9 mouse cellular contexts compared by ENCODE assay signal in genomic region chr12:75594404-75594803, GRCm38 (mm10). TPM values are rescaled to one million over a fixed set of nuclear protein-coding genes. Genes with fewer than 3 reads are reported as not detected.
DNase-seq lines count a peak whose midpoint lies in the region; ATAC-seq lines count a peak whose summit lies in the region.
"Had no signal": no experiment of that assay in that cellular context is flagged by ENCODE, and none has a peak within 500 bp of the region (broad histone marks: within the 10 kb centered on the region; RNA-seq: fewer than 3 reads in every experiment).

No protein-coding gene starts in this region.

- H3K9ac ChIP-seq in kidney, embryonic 14.5 days (ENCODE audit: low read depth, low read length), result peak overlapping the region; percentile 19; the same call in 1 of the 2 replicates
- 0 out of 2 replicates have a peak overlapping the region, but pooled peaks have one; percentile 53 for H3K9ac ChIP-seq in embryonic facial prominence, embryonic 13.5 days
- 0 out of 2 replicates have a peak overlapping the region, but pooled peaks have one; percentile 27 for H3K9ac ChIP-seq in intestine, embryonic 14.5 days (ENCODE audit: low read length)
- 0 out of 2 replicates have a peak overlapping the region, but pooled peaks have one; percentile 18 for H3K9ac ChIP-seq in midbrain, embryonic 16.5 days (ENCODE audit: low read depth, low read length)

- no peak for ATAC-seq in kidney, embryonic 14.5 days (ENCODE audit: low FRiP score, low TSS enrichment)
- no peak for ATAC-seq in embryonic facial prominence, embryonic 13.5 days (ENCODE audit: insufficient number of reproducible peaks, insufficient read depth, low FRiP score, low TSS enrichment, low read depth)
- ATAC-seq in intestine, embryonic 14.5 days (replicated peaks; ENCODE audit: low FRiP score, low TSS enrichment, low read depth), result no peak
- no peak for ATAC-seq in midbrain, embryonic 16.5 days
- no peak for ATAC-seq in inflammation-experienced regulatory T-cells, adult 6 months

- H3K4me2 ChIP-seq in kidney, embryonic 14.5 days (replicated peaks; ENCODE audit: low read depth, low read length), result peak overlapping the region; percentile 88
- peak overlapping the region; percentile 85 for H3K4me2 ChIP-seq in embryonic facial prominence, embryonic 13.5 days
- peak overlapping the region; percentile 86 for H3K4me2 ChIP-seq in intestine, embryonic 14.5 days (ENCODE audit: low read length)
- peak overlapping the region; percentile 89 for H3K4me2 ChIP-seq in midbrain, embryonic 16.5 days (ENCODE audit: low read length)

- H3K4me3 ChIP-seq in kidney, embryonic 14.5 days (ENCODE audit: low read length), result peak overlapping the region; percentile 99; the same call in 1 of the 2 replicates
- H3K4me3 ChIP-seq in embryonic facial prominence, embryonic 13.5 days, result peak overlapping the region; percentile 100
- H3K4me3 ChIP-seq in intestine, embryonic 14.5 days (ENCODE audit: low read depth, low read length), result peak overlapping the region; percentile 97
- peak overlapping the region; percentile 100 for H3K4me3 ChIP-seq in midbrain, embryonic 16.5 days (ENCODE audit: low read depth, low read length)

- no peak overlapping the region for H3K27ac ChIP-seq in kidney, embryonic 14.5 days (ENCODE audit: low read depth, low read length)
- H3K27ac ChIP-seq in embryonic facial prominence, embryonic 13.5 days, result no peak overlapping the region
- H3K27ac ChIP-seq in intestine, embryonic 14.5 days (ENCODE audit: low read depth), result no peak overlapping the region
- no peak overlapping the region for H3K27ac ChIP-seq in midbrain, embryonic 16.5 days (ENCODE audit: low read length)

- 42% methylated on average over 5 of the region's 5 CpGs for WGBS in kidney, embryonic 14.5 days
- WGBS in embryonic facial prominence, embryonic 13.5 days, result 47% methylated on average over 5 of the region's 5 CpGs
- WGBS in intestine, embryonic 14.5 days, result 41% methylated on average over 5 of the region's 5 CpGs
- WGBS in midbrain, embryonic 16.5 days, result 41% methylated on average over 5 of the region's 5 CpGs

- peaks cover 30% of the 10 kb centered on the region for H3K36me3 ChIP-seq in kidney, embryonic 14.5 days (ENCODE audit: control insufficient read depth, insufficient read depth, low read length)
- H3K36me3 ChIP-seq in embryonic facial prominence, embryonic 13.5 days, result peaks cover 30% of the 10 kb centered on the region
- H3K36me3 ChIP-seq in intestine, embryonic 14.5 days (ENCODE audit: control insufficient read depth, insufficient read depth, low read length), result peaks cover 26% of the 10 kb centered on the region
- peaks cover 4% of the 10 kb centered on the region; the same call in 1 of the 2 replicates for H3K36me3 ChIP-seq in midbrain, embryonic 16.5 days (ENCODE audit: control insufficient read depth, insufficient read depth, low read length)

- peaks cover 11% of the 10 kb centered on the region for H3K4me1 ChIP-seq in kidney, embryonic 14.5 days (ENCODE audit: control insufficient read depth, insufficient read depth, low read length)
- peaks cover 8% of the 10 kb centered on the region for H3K4me1 ChIP-seq in embryonic facial prominence, embryonic 13.5 days
- peaks cover 11% of the 10 kb centered on the region; the same call in 1 of the 2 replicates for H3K4me1 ChIP-seq in intestine, embryonic 14.5 days (replicated peaks; ENCODE audit: control insufficient read depth, insufficient read depth, low read length)
- peaks cover 16% of the 10 kb centered on the region for H3K4me1 ChIP-seq in midbrain, embryonic 16.5 days (ENCODE audit: control insufficient read depth, insufficient read depth, low read length)

- H3K9me3 ChIP-seq in kidney, embryonic 14.5 days (ENCODE audit: control insufficient read depth, low read length), result no peaks in the 10 kb centered on the region
- H3K9me3 ChIP-seq in embryonic facial prominence, embryonic 13.5 days, result no peaks in the 10 kb centered on the region
- no peaks in the 10 kb centered on the region for H3K9me3 ChIP-seq in intestine, embryonic 14.5 days (ENCODE audit: control insufficient read depth, low read length)
- H3K9me3 ChIP-seq in midbrain, embryonic 16.5 days (replicated peaks; ENCODE audit: control insufficient read depth, low read length, poor library complexity, severe bottlenecking), result no peaks in the 10 kb centered on the region

- no peak for DNase-seq in kidney, adult 18-20 months
- DNase-seq in intestine, embryonic 14.5 days (ENCODE audit: low spot score), result no peak
- DNase-seq in MN1 (ENCODE audit: low spot score), result no peak
- DNase-seq in cerebellum, adult 18-20 months, result no peak
- DNase-seq: spleen, adult 18-20 months had no signal

- no peaks in the 10 kb centered on the region for H3K27me3 ChIP-seq in kidney, embryonic 14.5 days (ENCODE audit: control insufficient read depth, insufficient read depth, low read length)
- no peaks in the 10 kb centered on the region for H3K27me3 ChIP-seq in embryonic facial prominence, embryonic 13.5 days
- no peaks in the 10 kb centered on the region for H3K27me3 ChIP-seq in intestine, embryonic 14.5 days (replicated peaks; ENCODE audit: control insufficient read depth, insufficient read depth, low read length)
- no peaks in the 10 kb centered on the region for H3K27me3 ChIP-seq in midbrain, embryonic 16.5 days (ENCODE audit: control insufficient read depth, insufficient read depth, low read depth, low read length)

RNA-seq across cellular contexts. Expression of gene Ppp2r5e, which starts 1.6 kb away (rescaled TPM):
- 16.3 and 18.4 TPM in 2 replicates for polyA plus RNA-seq in kidney, embryonic 14.5 days (2014; fragmentation: Nextera tagmentation; extraction: Ambion mirVana)
- 14.3 and 15.0 TPM in 2 replicates for polyA plus RNA-seq in embryonic facial prominence, embryonic 13.5 days (2015; fragmentation: Nextera tagmentation; extraction: Ambion mirVana)
- 13.6 and 15.2 TPM in 2 replicates for polyA plus RNA-seq in intestine, embryonic 14.5 days (2014; fragmentation: Nextera tagmentation; extraction: Ambion mirVana)
- polyA plus RNA-seq in midbrain, embryonic 16.5 days (2015; fragmentation: Nextera tagmentation; extraction: Ambion mirVana), result 18.1 and 18.9 TPM in 2 replicates
- polyA plus RNA-seq in inflammation-experienced regulatory T-cells, adult 6 months (2017; shearing (Covaris generic)), result 1 to 10 TPM; 6.3 to 8.3 (median 7.3) TPM
